Mouse (Mus musculus) heart, postnatal 0 days (tissue): Measurements from ENCODE around the gene Cst13.

Experiments
- CTCF ChIP-seq: IDR thresholded peaks from 2 replicates; pipeline ENCODE4 v1.5.1; 2016; ENCODE audit warnings: antibody characterized with exemption, control low read depth, low read depth
- EP300 ChIP-seq: IDR thresholded peaks from 2 replicates; pipeline ENCODE4 v1.6.1; 2016; ENCODE audit warnings: antibody characterized with exemption, low read depth

DNA sequence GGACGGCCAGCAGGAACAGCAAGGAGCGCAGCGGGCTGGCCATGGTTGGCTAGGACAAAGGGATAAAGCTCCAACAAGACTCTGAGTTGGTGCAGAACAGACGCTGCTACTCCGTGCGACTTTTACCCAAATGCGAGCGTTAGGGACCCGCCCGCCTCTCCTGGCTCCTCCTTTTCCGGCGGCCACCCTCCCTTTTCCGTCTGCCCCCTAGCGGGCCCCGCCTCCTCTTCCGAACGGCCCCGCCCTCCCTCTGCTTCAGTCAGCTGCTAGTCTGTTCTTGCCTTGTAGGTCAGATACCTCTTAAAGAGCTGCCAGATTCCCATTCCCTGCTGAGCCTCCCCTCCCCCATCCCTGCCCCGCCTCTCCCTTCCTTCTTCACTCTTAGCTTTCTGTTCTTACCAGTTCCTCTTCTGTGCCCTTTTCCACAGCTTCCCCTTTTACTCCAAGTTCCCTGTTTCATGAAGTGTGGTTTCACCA is 55.5 kb downstream of the Cst13 start, which contains the start of gene Cst3:
- TF ChIP-seq CTCF (peak; percentile 43), EP300 (peak; percentile 78; the same call in 1 of the 2 replicates)
